Mouse (Mus musculus) 3T3-L1 (cell line): ENCODE results near the gene Gm9573.

Experiments used
- DNase-seq: peaks from one replicate; pipeline ENCODE4 v3.0.0-alpha.2; 2015; ENCODE audit warnings: low read depth, low spot score

Gm9573 gene

DNA sequence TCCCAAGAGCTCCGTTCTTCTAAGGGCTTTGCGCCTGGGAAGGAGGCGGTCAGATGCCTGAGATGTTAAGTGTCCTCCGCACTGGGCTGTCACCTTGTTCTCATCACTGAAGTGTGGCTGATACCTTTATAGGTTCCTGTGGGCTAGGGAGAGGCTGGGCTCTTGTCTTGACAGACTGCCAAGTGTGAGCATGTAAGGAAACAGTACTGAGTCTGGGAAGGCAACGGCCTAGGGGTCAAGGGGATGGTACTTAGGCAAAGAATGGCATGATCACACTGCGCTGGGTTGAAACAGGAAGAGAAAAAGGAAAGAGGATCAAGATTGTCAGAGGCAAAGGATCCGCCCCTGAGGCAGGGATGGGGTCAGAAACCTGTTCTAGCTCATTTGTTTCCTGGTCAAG is at the start of gene Gm9573:
Gm9573 (minus strand) TSS at position 101 of the 400 bp plus-strand sequence.
- no peak for DNase-seq

DNA sequence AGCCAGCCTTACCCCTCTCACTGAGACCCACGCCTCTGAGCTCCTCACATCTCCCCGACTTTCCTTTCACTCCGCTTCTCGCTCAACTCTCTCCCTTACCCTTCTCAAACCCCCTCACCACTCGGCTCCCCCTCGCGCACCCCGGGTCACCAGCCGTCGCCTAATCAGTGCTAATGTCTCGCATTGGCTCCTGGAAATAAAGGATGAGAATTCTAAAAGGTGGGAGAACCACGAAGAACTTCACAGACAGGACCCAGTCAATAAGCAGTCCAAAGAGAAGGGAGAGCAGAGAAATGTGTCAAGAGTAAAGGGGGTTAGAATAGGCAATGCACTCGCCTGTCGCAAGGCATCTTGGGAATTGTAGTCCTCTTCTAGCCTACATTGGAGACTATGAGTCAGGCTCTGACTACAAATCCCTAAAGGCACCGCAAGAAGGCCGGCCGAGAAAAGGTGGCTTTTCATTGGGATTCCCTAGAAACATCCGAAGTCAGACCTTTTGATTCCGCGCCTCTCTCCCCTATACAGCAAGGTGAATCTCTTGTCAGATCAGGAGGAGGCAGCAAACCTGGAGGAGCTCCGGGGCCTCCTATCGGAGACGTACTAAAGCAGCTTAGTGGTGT is 47.1 kb upstream of the Gm9573 start, which contains the start of gene Gtf2h4:
Gtf2h4 (minus strand) TSS at position 324 of the 620 bp plus-strand sequence.
- peak; percentile 100 for DNase-seq

DNA sequence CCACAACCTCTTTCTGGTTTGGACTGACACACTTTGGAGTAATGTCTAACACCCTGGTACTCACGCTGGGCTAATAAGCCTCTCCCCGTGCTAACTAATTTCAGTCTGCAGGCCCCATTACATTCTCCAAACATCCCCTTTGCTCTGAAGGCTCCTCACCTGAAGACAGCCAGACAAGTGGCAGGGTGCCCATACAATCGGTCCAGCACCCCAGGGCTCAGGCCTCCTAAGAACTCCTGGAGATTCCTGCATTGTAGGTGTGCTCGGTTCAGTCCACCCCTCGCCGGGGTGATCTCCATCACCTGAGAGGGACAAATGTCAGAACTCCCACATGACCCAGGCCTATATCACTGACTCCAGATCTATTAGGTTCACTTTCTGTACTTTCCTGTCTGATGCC is 46.1 kb upstream of the Gm9573 start:
- DNase-seq, result no peak

DNA sequence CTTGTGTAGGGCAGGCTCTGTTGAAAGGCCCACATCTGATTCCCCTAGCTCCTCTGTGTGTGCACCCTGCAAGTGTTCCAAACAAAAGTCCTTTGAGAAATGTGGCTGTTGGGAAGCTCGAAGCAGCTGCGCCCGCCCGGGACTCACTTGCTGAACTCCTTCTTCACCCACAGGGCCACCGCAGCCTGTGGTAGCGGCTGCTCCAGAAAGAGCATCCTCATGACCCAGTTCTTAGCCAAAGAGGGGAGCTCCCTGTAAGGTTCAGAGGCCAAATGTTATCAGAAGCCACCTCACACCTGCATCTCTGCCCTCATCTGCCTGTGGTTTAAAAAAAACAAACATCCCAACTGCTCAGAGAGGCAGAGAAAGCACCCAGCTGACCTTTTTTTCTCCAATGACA is 45.4 kb upstream of the Gm9573 start:
- DNase-seq, result no peak

DNA sequence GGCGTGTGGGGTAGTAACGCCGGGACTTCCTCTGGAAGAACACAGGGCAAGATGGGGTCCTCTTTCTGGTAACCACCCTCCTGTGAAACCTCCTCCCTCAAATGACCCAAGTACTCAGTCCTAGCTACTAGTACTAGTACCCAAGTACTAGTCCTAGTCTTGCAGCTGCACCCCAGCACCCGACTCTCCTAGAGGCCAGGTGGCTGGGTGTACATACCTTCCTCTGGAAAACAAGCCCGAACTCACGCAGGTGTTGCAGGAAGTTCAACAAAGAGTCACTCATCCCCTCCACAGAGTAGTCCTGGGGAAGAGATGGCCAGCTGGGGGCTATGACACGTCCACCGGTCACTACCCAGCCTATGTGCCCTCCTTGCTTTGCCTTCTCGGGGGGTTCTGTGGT is 43.3 kb upstream of the Gm9573 start:
- no peak for DNase-seq

DNA sequence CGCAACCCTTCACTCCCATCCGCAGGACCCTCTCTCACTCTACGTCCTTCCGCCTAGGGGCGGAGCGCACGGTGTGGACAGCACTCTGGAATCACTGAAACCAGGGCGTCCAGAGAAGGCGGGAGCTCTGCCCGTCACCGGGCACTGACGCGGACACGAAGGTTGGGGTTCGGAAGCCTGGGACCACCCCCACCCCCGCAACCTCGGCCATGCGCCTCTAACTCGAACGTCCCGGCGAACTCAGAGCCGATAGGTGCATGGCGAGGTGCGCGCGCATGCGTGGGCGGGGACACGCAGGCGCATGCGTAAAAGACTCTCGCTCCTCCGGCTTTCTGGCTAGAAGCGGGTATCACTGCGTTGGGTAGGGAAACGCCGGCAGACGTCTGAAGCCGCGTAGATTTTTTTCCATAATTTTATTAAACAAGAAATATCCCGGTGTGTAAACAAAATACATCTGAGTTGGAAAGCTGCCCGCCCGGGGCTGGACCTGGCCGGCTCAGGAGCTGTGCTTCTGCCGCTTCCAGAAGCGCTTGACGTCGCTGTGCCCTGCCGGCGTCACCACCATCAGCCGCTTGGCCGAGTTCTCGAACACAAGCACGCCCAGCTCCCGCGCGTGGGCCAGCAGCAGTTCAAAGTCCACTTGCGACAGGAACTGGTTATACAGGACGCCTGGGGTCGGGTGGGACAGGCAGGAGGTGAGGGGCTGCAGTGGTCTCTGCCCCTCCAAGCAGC is 41.1 kb upstream of the Gm9573 start, which contains the start of gene Vars2:
Vars2 (minus strand) TSS at position 259 of the 732 bp plus-strand sequence.
- peak; percentile 95 for DNase-seq

DNA sequence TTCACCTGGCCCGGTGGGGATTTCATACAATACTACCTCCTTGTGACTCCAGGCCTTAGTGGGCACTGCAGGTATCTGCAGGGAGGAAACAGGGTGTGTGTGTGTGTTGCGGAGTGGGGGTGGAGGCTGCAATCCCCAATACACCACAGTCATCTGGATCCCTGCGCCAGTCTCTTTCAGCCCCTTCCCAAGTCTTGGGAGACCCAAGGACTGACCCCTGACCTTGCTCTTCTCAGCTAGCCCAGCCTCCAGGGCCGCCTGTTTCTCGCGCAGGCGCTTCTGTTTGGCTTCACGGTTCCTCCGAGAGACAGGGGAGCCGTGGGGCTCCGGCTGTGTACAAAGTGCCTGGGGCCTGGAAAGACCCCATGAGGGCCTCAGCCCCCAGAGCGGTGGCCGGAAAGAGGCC is 40.4 kb upstream of the Gm9573 start:
- DNase-seq, result peak; percentile 29

DNA sequence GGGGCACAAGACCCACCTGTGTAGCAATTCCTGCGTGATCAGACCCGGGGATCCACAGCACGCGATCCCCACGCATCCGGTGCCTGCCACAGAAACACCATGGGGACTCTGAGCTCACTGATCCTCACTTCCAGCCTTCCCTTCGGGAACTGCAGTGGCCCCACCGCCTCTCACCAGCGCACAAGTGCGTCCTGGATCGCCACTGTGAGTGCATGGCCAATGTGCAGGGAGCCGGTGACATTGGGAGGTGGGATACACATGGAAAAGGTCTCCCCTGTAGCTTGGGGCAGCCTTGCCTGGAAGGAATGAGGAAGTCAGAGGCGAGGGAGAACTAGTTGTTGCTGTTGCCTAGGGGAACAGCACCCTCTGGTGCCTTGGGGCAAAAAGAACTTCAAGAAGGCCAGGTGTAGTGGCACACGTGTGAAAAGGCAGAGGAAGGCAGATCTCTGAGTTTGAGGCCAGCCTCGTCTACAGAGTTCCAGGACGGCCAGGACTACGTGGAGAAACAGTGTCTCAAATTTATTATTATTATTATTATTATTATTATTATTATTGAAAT is 39.6 kb upstream of the Gm9573 start:
- peak; percentile 78 for DNase-seq

DNA sequence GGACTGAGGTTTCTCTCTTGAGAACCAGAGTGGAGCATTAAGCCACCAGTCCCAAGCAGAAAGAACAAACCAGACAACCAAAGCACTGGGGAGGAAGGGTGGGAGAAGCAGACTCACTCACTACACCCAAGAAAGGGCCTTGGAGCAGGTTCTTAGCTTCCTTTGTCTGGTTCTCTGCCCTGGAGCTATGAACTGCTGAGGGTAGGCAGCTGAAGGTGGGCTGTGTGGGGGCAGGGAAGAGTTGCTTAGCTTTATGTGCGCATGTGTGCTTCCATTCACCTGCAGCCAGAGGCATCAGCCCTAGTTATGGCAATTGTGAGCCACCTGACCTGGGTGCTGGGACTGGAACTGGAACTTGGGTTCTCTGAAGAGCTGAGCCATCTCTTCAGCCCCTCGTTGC is 26.6 kb upstream of the Gm9573 start:
- no peak for DNase-seq

DNA sequence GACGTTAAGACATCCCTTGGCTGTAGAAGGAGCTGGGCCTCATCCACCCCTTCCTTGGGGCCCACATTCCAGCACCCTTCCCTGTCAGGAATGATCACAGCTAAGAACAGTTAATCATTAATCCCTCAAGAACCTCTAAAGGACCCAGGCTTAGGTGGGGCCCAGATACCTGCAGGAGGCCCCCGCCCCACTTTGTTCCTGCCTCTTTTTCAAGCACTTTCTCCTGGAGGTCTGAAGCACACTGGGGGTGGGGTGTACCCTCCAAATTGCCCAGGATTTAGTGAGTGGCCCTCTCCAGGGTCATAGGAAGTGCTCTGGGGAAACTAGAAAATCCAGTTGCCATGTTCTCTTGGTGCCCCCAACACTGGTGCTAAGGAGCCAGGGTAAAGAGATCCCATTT is 23.0 kb upstream of the Gm9573 start:
- DNase-seq, result no peak

DNA sequence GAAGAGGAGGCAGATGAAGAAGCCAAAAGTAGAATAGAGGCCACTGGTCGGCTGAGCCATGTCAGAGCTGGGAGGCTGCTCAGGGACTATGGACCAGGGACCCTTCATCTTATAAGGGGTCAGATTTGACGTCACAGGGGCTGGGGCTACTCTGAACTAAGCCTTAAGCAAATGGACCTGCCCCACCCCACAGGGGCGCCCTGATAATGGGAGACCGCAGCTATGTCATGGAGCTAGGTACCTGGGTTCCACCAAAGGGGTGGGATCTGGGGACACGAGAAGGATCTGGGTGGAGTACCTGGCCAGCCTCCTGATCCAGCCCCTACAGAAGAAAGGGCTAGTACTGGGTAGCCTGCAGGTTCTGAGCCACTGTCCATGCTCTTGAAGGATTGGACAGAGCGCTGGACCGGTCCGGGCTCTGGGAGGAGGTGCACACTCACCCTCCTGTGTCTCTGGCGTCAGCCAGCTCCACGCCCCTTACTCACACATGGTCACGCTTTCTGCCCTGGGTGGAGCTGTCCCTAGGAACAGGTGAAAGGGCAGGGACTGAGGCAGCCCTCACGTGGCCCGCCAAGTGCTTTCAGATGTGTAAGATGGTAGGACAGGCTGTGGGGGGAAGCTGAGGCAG is 17.3 kb upstream of the Gm9573 start, which contains the start of gene Mucl3:
Mucl3 (minus strand) TSS at position 87 of the 628 bp plus-strand sequence.
- DNase-seq, result no peak

DNA sequence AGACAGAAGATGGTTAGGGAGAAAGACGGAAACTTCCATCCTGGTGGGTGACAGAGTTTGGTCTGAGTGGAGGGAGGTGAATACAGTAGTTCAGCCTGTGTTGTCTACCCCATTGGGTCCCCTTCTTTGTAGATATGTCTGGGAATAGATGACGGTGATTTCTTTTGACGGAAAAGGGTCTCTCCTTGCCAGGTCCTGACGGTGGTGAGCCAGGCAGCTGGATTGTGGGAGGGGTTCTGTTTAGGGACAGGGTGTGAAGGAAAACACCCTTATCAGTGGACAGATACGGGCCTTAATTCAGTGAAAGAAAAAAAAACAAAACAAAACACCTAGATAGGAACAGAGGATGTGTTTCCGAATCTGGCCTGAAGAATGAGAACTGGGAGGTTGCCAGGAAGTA is 12.9 kb upstream of the Gm9573 start:
- no peak for DNase-seq

DNA sequence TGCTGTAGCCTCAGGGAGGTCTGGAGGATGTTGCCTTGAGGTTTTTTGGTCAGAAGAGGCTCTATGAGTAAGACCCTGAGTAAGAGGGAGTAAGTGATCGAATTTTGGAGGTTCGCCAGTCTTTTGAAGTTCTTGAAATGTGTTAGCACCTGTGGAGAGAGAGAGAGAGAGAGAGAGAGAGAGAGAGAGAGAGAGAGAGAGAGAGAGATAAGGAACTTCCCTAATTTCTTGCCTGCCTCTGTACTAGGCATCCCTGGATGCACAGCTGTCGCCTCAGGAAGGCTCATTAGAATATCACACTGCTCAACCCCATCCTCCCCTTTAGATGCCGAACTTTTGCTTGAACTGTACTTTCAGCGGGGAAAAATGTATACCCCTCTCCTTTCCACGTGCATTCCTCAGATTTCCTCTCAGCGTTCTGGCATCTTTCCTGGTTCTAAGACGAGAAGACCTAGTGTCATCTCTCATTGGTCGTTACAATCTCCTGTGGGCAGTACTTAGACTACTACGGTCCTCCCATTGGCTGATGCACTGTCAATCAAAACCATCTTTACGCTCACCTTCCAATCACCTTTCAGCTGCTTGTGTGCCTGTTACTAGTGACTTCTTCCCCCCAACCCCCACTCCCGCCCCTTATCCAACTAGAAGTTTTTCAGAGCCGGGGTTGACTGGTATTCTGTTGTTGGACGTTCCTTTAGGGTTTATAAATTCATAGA is 12.2 kb upstream of the Gm9573 start:
- peak; percentile 72 for DNase-seq

DNA sequence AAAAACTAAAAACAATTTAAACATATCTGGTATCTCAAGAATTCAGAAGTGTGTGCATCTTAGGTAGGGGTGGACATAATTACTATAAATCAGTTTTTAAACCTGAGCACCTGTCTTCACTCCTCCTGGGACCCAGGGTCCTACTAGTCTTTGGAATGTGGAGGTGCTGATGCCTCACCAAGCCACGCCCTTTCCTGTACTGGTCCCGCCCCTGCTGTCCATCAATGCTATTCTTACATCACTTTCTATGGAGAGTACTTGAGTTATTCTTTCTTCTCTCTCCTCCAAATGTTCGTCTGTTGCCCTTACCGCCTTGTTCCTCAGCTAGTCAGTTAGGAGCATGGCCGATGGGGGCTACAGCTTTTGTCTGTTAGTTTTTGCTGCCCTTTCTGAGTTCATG is 9.9 kb upstream of the Gm9573 start:
- DNase-seq, result peak; percentile 72

DNA sequence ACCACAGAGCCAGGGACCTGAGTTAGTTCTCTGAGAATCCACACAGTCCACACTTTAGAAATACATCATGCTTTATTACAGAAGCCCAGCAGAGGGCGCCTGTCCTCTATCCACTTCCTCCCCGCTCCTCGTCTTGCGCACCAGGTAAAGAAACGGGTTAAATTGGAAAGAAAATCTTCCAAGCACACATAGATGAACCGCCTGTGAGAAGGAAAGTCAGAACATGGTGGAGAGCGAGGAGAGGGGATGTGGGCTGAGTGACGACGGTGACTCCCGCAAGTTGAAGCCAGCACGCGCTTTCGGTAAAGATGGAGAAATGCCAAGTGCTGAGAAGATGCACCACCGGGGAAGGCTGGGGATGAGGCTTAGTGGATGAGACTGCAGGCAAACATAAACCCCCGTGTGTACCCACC is 9.3 kb upstream of the Gm9573 start:
- DNase-seq, result peak; percentile 90

DNA sequence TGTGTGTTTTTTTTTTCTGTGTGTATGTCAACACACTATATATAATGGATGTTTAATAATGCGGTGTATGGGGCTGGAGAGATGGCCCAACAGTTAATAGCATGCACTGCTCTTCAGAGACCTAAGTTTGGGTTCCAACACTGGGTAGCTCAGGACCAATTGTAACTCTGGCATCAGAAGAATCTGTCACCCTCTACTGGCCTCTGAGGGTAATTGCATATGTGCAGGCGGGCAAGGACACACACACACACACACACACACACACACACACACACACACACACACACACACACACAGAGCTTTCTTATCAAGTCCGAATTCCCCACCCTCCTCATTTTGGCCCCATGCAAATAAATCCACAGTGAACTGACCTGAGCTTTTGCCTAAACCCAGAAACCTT is 8.8 kb upstream of the Gm9573 start:
- DNase-seq, result no peak

DNA sequence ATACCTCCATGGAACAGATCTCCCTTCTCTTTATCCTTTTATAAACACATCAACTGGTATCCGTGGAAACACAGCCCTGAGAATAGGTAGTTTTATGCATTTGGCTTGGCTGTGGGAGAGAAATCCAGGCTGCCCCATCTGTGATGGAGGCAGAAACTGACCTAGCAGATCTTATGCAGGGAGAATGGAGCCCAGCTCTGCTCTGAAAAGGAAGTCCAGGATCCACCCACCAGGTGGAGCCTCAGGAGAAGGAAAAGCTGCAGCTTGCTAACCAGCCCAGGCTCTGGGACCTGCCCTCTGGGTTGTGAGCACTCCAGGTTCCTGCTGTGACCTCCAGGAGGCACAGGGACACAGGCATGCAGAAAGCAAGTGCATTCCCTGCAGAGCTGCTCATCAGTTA is 7.6 kb upstream of the Gm9573 start:
- DNase-seq, result peak; percentile 69

DNA sequence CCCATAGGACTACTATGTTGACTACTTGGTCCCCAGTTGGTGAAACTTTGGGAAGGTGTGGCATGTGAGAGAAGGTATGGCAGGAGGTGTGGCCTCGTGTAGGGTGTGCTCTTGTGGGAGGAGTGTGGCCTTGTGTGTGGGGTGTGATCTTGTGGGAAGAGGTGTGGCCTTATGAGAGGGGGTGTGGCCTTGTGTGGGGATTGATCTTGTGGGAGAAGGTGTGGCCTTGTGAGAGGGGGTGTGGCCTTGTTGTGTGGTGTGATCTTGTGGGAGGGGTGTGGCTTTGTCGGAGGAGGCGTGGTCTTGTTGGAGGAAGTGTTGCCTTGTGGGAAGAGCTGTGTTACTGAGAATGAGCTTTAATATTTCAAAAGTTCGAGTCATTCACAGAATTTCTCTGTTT is 9.3 kb downstream of the Gm9573 start:
- no peak for DNase-seq

DNA sequence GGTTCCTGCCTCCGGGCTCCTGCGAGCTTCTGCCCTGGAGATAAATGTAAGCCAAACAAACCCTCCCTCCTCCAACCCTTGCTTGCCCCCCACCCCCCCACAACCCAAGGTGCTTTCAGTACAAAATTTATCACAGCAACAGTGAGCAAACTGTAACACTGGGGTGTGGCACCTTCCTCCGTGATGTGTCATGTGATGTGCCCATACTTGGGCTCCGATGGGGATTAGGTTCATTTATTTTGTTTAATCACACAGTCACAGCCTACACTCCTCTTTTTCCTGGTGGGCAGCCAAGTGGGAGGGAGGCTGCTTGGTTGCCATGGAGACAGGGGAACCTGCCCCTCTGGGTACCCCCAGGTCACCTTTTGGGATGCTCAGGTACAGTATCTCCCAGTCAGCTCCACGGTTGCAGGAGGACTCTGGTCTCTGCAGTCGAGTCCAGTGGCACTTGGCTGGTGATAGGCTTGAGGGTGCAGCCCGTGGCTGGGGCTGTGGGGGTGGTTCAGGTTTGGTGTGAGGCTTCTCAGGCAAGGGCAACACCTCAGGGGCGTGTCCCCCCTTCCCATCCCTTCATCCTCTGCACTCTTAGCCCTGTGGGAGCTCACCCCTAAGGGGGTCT is 24.6 kb downstream of the Gm9573 start:
- DNase-seq, result peak; percentile 24

DNA sequence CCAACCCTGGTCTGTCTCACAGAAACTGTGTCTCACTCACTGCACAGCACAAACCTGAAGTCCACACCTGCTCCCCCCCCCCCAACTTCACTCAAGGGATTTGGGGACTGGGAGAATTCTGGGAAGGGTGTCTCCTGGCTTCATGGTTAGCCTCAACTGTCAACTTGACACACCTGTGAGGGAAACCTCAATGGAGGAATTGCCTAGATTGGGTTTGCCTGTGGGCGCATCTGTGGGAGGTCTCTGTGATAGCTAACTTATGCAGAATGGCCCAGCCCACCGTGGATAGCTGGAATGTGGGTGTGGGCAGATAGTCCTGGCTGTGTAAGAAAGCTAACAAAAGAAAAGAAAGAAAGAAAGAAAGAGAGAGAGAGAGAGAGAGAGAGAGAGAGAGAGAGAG is 25.2 kb downstream of the Gm9573 start, which contains the start of gene Sfta2:
Sfta2 (plus strand) TSS at position 301 of the 400 bp plus-strand sequence.
- DNase-seq, result no peak

DNA sequence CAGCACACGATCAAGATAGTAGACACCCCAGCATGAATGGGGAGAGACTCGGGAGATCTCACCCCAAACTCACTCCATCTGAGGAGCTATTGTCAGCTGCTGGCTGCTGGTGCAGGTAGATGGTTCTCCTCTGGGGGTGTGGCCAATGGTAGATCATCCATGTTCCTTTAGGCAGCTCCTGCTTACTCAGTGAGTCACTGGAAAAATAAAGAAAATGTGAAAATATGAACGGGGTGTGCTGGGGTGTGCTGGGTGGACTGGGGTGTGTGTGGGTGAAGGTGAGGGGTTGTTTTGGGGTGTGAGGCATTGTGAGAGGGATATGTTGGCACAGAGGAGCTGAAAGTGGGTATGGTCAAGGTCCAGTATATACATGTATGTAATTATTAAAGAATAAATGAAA is 29.0 kb downstream of the Gm9573 start:
- DNase-seq, result no peak
